ENCODE assay signal across 11 mouse cellular contexts in the genomic region with DNA sequence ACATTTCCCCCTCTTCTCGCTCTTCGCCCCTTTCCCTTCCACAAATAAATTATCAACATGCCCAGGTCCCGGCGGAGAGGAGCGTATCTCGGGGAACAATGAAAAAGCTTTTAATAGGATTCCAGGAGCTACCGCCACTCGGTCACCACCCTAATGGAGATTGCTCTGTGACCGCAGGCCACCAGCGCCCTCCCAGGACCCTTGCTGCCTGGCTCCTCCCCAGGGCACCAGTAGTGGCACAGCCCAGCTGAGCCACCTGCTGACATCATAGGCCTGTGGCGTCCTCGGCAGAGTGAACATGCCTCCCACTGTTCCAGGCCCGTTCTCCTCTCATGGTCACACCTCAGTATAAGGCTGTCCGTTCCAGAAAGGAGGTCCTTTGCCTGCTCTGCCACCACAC. TPM values are rescaled to one million over a fixed set of nuclear protein-coding genes. Genes with fewer than 3 reads are reported as not detected.
DNase-seq lines count a peak whose midpoint lies in the region; ATAC-seq and TF ChIP-seq lines count a peak whose summit lies in the region.
"Had no signal": no experiment of that assay in that cellular context is flagged by ENCODE, and none has a peak within 500 bp of the region (broad histone marks: within the 10 kb centered on the region; RNA-seq: fewer than 3 reads in every experiment).

No protein-coding gene starts in this region.

- peak; percentile 6; the same call in 1 of the 2 replicates for TF ChIP-seq CTCF in hindbrain, postnatal 0 days (IDR thresholded peaks at IDR 0.05; ENCODE audit: low read depth)

- WGBS in kidney, embryonic 15.5 days: 27% methylated on average over 14 of the region's 14 CpGs
- WGBS in kidney, embryonic 14.5 days: 28% methylated on average over 14 of the region's 14 CpGs
- WGBS in forebrain, embryonic 12.5 days: 21% methylated on average over 14 of the region's 14 CpGs
- WGBS in hindbrain, postnatal 0 days: 33% methylated on average over 14 of the region's 14 CpGs

- H3K27ac ChIP-seq in kidney, embryonic 15.5 days: no peak overlapping the region
- H3K27ac ChIP-seq in kidney, embryonic 14.5 days (ENCODE audit: low read depth, low read length): no peak overlapping the region
- 0 out of 2 replicates have a peak overlapping the region, but pooled peaks have one; percentile 27 for H3K27ac ChIP-seq in forebrain, embryonic 12.5 days
- H3K27ac ChIP-seq in hindbrain, postnatal 0 days: no peak overlapping the region

- H3K27me3 ChIP-seq in kidney, embryonic 15.5 days: peaks cover 67% of the 10 kb centered on the region
- peaks cover 15% of the 10 kb centered on the region for H3K27me3 ChIP-seq in kidney, embryonic 14.5 days (ENCODE audit: control insufficient read depth, insufficient read depth, low read length)
- H3K27me3 ChIP-seq in forebrain, embryonic 12.5 days: peaks cover 52% of the 10 kb centered on the region
- H3K27me3 ChIP-seq in hindbrain, postnatal 0 days (ENCODE audit: insufficient read depth, low read length): no peaks in the 10 kb centered on the region

- ATAC-seq in kidney, embryonic 15.5 days (replicated peaks; ENCODE audit: low FRiP score): no peak; the same call in 1 of the 2 replicates
- no peak for ATAC-seq in kidney, embryonic 14.5 days (ENCODE audit: low FRiP score, low TSS enrichment)
- ATAC-seq in forebrain, embryonic 12.5 days (ENCODE audit: low FRiP score): no peak
- no peak for ATAC-seq in hindbrain, postnatal 0 days
- ATAC-seq: CD4-positive, CD25-positive, alpha-beta regulatory T cell, adult 4 months had no signal

- H3K9me3 ChIP-seq in kidney, embryonic 15.5 days (replicated peaks): no peaks in the 10 kb centered on the region
- H3K9me3 ChIP-seq in kidney, embryonic 14.5 days (ENCODE audit: control insufficient read depth, low read length): no peaks in the 10 kb centered on the region
- H3K9me3 ChIP-seq in forebrain, embryonic 12.5 days: no peaks in the 10 kb centered on the region
- H3K9me3 ChIP-seq in hindbrain, postnatal 0 days (ENCODE audit: low read length): no peaks in the 10 kb centered on the region
- H3K9me3 ChIP-seq: megakaryocyte, embryonic 14.5 days had no signal

- no peak overlapping the region for H3K4me3 ChIP-seq in kidney, embryonic 15.5 days (replicated peaks)
- H3K4me3 ChIP-seq in kidney, embryonic 14.5 days (ENCODE audit: low read length): no peak overlapping the region
- H3K4me3 ChIP-seq in forebrain, embryonic 12.5 days (replicated peaks): no peak overlapping the region
- H3K4me3 ChIP-seq in hindbrain, postnatal 0 days (ENCODE audit: low read length): no peak overlapping the region
- H3K4me3 ChIP-seq: megakaryocyte, embryonic 14.5 days had no signal

- H3K9ac ChIP-seq in kidney, embryonic 15.5 days: no peak overlapping the region
- no peak overlapping the region for H3K9ac ChIP-seq in kidney, embryonic 14.5 days (ENCODE audit: low read depth, low read length)
- peak overlapping the region; percentile 33; the same call in 1 of the 2 replicates for H3K9ac ChIP-seq in forebrain, embryonic 12.5 days
- H3K9ac ChIP-seq in hindbrain, postnatal 0 days (replicated peaks; ENCODE audit: low read length): no peak overlapping the region

- 0 out of 2 replicates have a peak overlapping the region, but pooled peaks have one; percentile 2 for H3K4me2 ChIP-seq in kidney, embryonic 15.5 days
- no peak overlapping the region for H3K4me2 ChIP-seq in kidney, embryonic 14.5 days (replicated peaks; ENCODE audit: low read depth, low read length)
- no peak overlapping the region for H3K4me2 ChIP-seq in forebrain, embryonic 12.5 days
- no peak overlapping the region for H3K4me2 ChIP-seq in hindbrain, postnatal 0 days (ENCODE audit: low read depth, low read length)

- no peaks in the 10 kb centered on the region for H3K36me3 ChIP-seq in kidney, embryonic 15.5 days
- H3K36me3 ChIP-seq in kidney, embryonic 14.5 days (ENCODE audit: control insufficient read depth, insufficient read depth, low read length): no peaks in the 10 kb centered on the region
- H3K36me3 ChIP-seq in forebrain, embryonic 12.5 days (replicated peaks): no peaks in the 10 kb centered on the region
- no peaks in the 10 kb centered on the region for H3K36me3 ChIP-seq in hindbrain, postnatal 0 days (ENCODE audit: insufficient read depth, low read length)

- peaks cover 59% of the 10 kb centered on the region for H3K4me1 ChIP-seq in kidney, embryonic 15.5 days
- peaks cover 33% of the 10 kb centered on the region for H3K4me1 ChIP-seq in kidney, embryonic 14.5 days (ENCODE audit: control insufficient read depth, insufficient read depth, low read length)
- peaks cover 63% of the 10 kb centered on the region for H3K4me1 ChIP-seq in forebrain, embryonic 12.5 days
- H3K4me1 ChIP-seq in hindbrain, postnatal 0 days (ENCODE audit: insufficient read depth, low read length): peaks cover 25% of the 10 kb centered on the region

- no peak for DNase-seq in hindbrain, postnatal 0 days (ENCODE audit: low spot score)
- DNase-seq in retina, embryonic 14.5 days (ENCODE audit: low spot score): peak; percentile 60
- DNase-seq in spleen, postnatal 36 days (ENCODE audit: low spot score in 2 of 2): no peak
- DNase-seq in layer of hippocampus, adult 11-12 months (ENCODE audit: low spot score): no peak
- DNase-seq: gastrocnemius, postnatal 36 days; kidney, adult 18-20 months had no signal

RNA-seq across cellular contexts. Expression of a gene that starts 48.4 kb away (rescaled TPM):
- 206 and 224 TPM in 2 replicates for polyA plus RNA-seq in kidney, embryonic 15.5 days (2015; fragmentation: Nextera tagmentation; extraction: Ambion mirVana)
- 237 and 255 TPM in 2 replicates for polyA plus RNA-seq in kidney, embryonic 14.5 days (2014; fragmentation: Nextera tagmentation; extraction: Ambion mirVana)
- 220 and 238 TPM in 2 replicates for polyA plus RNA-seq in forebrain, embryonic 12.5 days (2016; fragmentation: Nextera tagmentation; extraction: Ambion mirVana)
- total RNA-seq in hindbrain, postnatal 0 days (2014; rRNA removed): 216 and 233 TPM in 2 replicates
- polyA plus RNA-seq in hindbrain, postnatal 0 days (2015; fragmentation: Nextera tagmentation; extraction: Ambion mirVana): 248 and 253 TPM in 2 replicates

RNA-seq across cellular contexts. Expression of a gene that starts 52.2 kb away (rescaled TPM):
- 4.4 and 5.0 TPM in 2 replicates for polyA plus RNA-seq in kidney, embryonic 15.5 days (2015; fragmentation: Nextera tagmentation; extraction: Ambion mirVana)
- 3.0 and 5.5 TPM in 2 replicates for polyA plus RNA-seq in kidney, embryonic 14.5 days (2014; fragmentation: Nextera tagmentation; extraction: Ambion mirVana)
- 7.3 and 8.0 TPM in 2 replicates for polyA plus RNA-seq in forebrain, embryonic 12.5 days (2016; fragmentation: Nextera tagmentation; extraction: Ambion mirVana)
- 8.4 and 10.1 TPM in 2 replicates for total RNA-seq in hindbrain, postnatal 0 days (2014; rRNA removed)
- polyA plus RNA-seq in hindbrain, postnatal 0 days (2015; fragmentation: Nextera tagmentation; extraction: Ambion mirVana): 7.8 and 8.1 TPM in 2 replicates

RNA-seq across cellular contexts. Expression of a gene that starts 59.7 kb away (rescaled TPM):
- polyA plus RNA-seq in kidney, embryonic 15.5 days (2015; fragmentation: Nextera tagmentation; extraction: Ambion mirVana): 1,089 and 1,191 TPM in 2 replicates
- polyA plus RNA-seq in kidney, embryonic 14.5 days (2014; fragmentation: Nextera tagmentation; extraction: Ambion mirVana): 1,171 and 1,487 TPM in 2 replicates
- polyA plus RNA-seq in forebrain, embryonic 12.5 days (2016; fragmentation: Nextera tagmentation; extraction: Ambion mirVana): 781 and 789 TPM in 2 replicates
- total RNA-seq in hindbrain, postnatal 0 days (2014; rRNA removed): 1,715 and 1,845 TPM in 2 replicates
- polyA plus RNA-seq in hindbrain, postnatal 0 days (2015; fragmentation: Nextera tagmentation; extraction: Ambion mirVana): 2,044 and 2,080 TPM in 2 replicates
